Mouse (Mus musculus): ENCODE results near the gene Cebpg.

GRCm38 (mm10) chr7:35043266-35043817 lies 13.0 kb downstream of the Cebpg start:
- TF ChIP-seq CTCF (IDR thresholded peaks at IDR 0.05; ENCODE audit: low read depth, low read length) (no peak), POLR2A (IDR thresholded peaks at IDR 0.05; ENCODE audit: borderline replicate concordance, low read depth, low read length) (no peak)

Data from bone marrow macrophage, adult 2 months (primary cell).